Mouse (Mus musculus): Measurements from ENCODE around the gene Il6ra. TPM values are rescaled to one million over a fixed set of nuclear protein-coding genes. Genes with fewer than 3 reads are reported as not detected.

The Il6ra gene
- polyA plus RNA-seq, 1 experiment = 0.97 TPM

DNA sequence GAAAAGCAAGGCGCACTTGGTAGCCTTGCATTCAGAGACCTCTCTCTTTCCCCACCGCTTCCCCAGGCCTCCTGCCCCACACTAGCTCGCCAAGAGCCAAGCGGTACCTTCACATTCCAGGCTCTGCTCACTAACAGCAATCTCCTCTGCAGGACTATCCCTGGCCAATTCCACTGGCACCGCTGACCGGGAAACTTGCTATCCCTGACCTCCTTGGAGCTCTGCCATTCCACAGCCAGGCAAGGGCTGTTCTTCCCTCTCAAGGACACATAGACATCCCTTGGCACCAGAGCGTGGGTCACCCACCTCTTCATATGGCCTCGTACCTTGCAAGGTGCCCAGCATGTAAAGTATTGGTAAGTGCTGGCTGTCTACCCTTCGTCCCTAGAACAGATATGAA, 29.9 kb upstream of the Il6ra start:
- no peak overlapping the region for H3K9ac ChIP-seq (ENCODE audit: low read depth, poor library complexity, severe bottlenecking)
- H3K27ac ChIP-seq (ENCODE audit: insufficient read depth, low read length) = no peak overlapping the region
- H3K9me3 ChIP-seq (replicated peaks; ENCODE audit: control insufficient read depth, insufficient read depth, low read length, poor library complexity, severe bottlenecking) = no peaks in the 10 kb centered on the region
- no peaks in the 10 kb centered on the region for H3K4me1 ChIP-seq (ENCODE audit: control insufficient read depth, insufficient read depth, low read length)
- H3K27me3 ChIP-seq (ENCODE audit: control insufficient read depth, insufficient read depth, low read length, poor library complexity, severe bottlenecking) = no peaks in the 10 kb centered on the region
- no peaks in the 10 kb centered on the region; the same call in 1 of the 2 replicates for H3K36me3 ChIP-seq (ENCODE audit: control insufficient read depth, insufficient read depth, low read length, poor library complexity, severe bottlenecking)
- TF ChIP-seq POLR2A (IDR thresholded peaks at IDR 0.05; ENCODE audit: insufficient read depth, low read length) = no peak
- no peak for TF ChIP-seq CTCF (IDR thresholded peaks at IDR 0.05; ENCODE audit: low read depth, low read length)
- no peak for TF ChIP-seq EP300 (IDR thresholded peaks at IDR 0.05; ENCODE audit: insufficient read depth, low read depth, low read length)
- no peak overlapping the region for H3K4me3 ChIP-seq (ENCODE audit: low read depth, low read length)

DNA sequence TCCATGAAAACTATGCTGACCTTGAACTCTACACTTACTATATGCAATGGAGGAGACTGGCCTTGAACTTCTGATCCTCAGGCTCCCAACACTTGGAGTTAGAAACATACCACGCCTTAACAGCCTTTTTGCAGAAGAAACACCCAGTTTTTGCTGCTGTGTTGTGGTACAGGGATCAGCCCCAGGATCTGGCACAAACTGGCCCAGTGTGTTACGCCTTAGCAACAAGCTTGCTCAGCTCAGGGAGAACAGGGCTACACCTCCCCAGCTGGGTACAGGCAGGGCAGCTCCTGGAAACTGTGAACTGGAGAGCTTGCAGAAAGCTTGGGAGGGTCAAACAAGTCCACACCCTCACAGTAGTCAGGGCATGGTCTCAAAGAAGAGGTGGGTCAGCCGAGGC, 23.5 kb upstream of the Il6ra start:
- no peaks in the 10 kb centered on the region for H3K27me3 ChIP-seq (ENCODE audit: control insufficient read depth, insufficient read depth, low read length, poor library complexity, severe bottlenecking)
- no peaks in the 10 kb centered on the region for H3K36me3 ChIP-seq (ENCODE audit: control insufficient read depth, insufficient read depth, low read length, poor library complexity, severe bottlenecking)
- H3K9me3 ChIP-seq (replicated peaks; ENCODE audit: control insufficient read depth, insufficient read depth, low read length, poor library complexity, severe bottlenecking) = no peaks in the 10 kb centered on the region
- no peaks in the 10 kb centered on the region for H3K4me1 ChIP-seq (ENCODE audit: control insufficient read depth, insufficient read depth, low read length)
- no peak overlapping the region for H3K4me3 ChIP-seq (ENCODE audit: low read depth, low read length)
- H3K27ac ChIP-seq (ENCODE audit: insufficient read depth, low read length) = no peak overlapping the region
- no peak overlapping the region for H3K9ac ChIP-seq (ENCODE audit: low read depth, poor library complexity, severe bottlenecking)
- no peak for TF ChIP-seq POLR2A (IDR thresholded peaks at IDR 0.05; ENCODE audit: insufficient read depth, low read length)
- no peak for TF ChIP-seq CTCF (IDR thresholded peaks at IDR 0.05; ENCODE audit: low read depth, low read length)
- no peak for TF ChIP-seq EP300 (IDR thresholded peaks at IDR 0.05; ENCODE audit: insufficient read depth, low read depth, low read length)

DNA sequence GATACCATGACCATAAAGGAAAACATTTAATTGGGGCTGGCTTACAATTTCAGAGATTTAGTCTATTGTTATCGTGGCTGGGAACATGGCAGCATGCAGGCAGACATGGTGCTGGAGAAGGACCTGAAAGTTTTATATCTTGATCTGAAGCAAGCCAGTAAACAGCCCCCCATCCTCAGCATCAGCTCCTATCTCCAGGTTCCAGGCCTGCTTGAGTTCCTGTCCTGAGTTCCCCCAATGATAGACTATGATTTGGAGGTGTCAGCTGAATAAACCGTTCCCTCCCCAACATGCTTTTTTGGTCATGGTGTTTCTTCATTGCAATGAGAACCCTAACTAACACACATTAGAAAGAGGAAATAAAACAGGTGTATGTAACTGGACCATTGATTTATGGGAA, 19.9 kb upstream of the Il6ra start:
- no peak for TF ChIP-seq POLR2A (IDR thresholded peaks at IDR 0.05; ENCODE audit: insufficient read depth, low read length)
- no peak for TF ChIP-seq EP300 (IDR thresholded peaks at IDR 0.05; ENCODE audit: insufficient read depth, low read depth, low read length)
- TF ChIP-seq CTCF (IDR thresholded peaks at IDR 0.05; ENCODE audit: low read depth, low read length) = no peak

DNA sequence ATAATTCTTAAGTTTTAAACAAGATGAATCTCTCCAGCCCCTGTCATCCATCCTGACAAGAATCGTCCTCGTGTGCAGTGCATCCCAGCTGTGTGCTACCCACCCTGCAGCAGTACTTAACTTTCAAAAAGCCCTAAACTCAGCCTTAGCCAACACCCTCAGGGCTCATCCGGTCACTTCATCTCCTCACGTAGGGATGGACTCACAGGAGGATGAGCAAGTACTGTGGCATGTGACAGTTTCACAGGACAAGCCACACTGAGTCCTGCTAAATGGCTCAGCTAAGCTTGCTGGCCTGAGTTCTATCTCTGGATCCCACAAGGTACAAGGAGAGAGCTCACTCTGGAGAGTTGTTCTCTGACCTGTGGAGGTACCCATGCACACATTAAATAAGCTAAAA, 16.0 kb upstream of the Il6ra start:
- H3K9me3 ChIP-seq (replicated peaks; ENCODE audit: control insufficient read depth, insufficient read depth, low read length, poor library complexity, severe bottlenecking) = no peaks in the 10 kb centered on the region
- H3K36me3 ChIP-seq (ENCODE audit: control insufficient read depth, insufficient read depth, low read length, poor library complexity, severe bottlenecking) = no peaks in the 10 kb centered on the region
- no peak for TF ChIP-seq POLR2A (IDR thresholded peaks at IDR 0.05; ENCODE audit: insufficient read depth, low read length)
- no peak for TF ChIP-seq EP300 (IDR thresholded peaks at IDR 0.05; ENCODE audit: insufficient read depth, low read depth, low read length)
- TF ChIP-seq CTCF (IDR thresholded peaks at IDR 0.05; ENCODE audit: low read depth, low read length) = no peak

More for the DNA sequence above, 19.9 kb upstream of the Il6ra start:
- no peaks in the 10 kb centered on the region for H3K27me3 ChIP-seq (ENCODE audit: control insufficient read depth, insufficient read depth, low read length, poor library complexity, severe bottlenecking)
- H3K4me3 ChIP-seq (ENCODE audit: low read depth, low read length) = no peak overlapping the region
- H3K9ac ChIP-seq (ENCODE audit: low read depth, poor library complexity, severe bottlenecking) = no peak overlapping the region
- H3K4me1 ChIP-seq (ENCODE audit: control insufficient read depth, insufficient read depth, low read length) = no peaks in the 10 kb centered on the region
- no peaks in the 10 kb centered on the region for H3K9me3 ChIP-seq (replicated peaks; ENCODE audit: control insufficient read depth, insufficient read depth, low read length, poor library complexity, severe bottlenecking)
- no peak overlapping the region for H3K27ac ChIP-seq (ENCODE audit: insufficient read depth, low read length)
- H3K36me3 ChIP-seq (ENCODE audit: control insufficient read depth, insufficient read depth, low read length, poor library complexity, severe bottlenecking) = no peaks in the 10 kb centered on the region

DNA sequence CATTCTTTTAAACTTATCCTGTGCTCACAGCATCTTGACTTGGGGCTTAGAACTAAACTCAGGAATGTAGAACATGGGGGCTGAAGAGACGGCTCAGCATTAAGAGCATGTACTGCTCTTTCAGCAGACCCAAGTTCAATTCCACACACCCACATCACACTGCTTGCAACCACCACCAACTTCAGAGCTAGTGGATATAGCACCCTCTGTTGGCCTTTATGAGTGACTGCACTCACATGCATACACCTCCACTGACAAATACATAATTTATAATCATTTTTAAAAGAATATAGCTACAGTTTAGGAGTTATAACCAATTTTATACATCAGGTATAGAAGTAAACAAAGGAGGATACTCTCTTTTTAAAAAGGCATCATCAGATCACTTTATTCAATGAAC, 13.4 kb upstream of the Il6ra start:
- no peak overlapping the region for H3K9ac ChIP-seq (ENCODE audit: low read depth, poor library complexity, severe bottlenecking)
- no peaks in the 10 kb centered on the region for H3K36me3 ChIP-seq (ENCODE audit: control insufficient read depth, insufficient read depth, low read length, poor library complexity, severe bottlenecking)
- no peak overlapping the region for H3K4me3 ChIP-seq (ENCODE audit: low read depth, low read length)
- H3K27me3 ChIP-seq (ENCODE audit: control insufficient read depth, insufficient read depth, low read length, poor library complexity, severe bottlenecking) = no peaks in the 10 kb centered on the region
- no peaks in the 10 kb centered on the region for H3K9me3 ChIP-seq (replicated peaks; ENCODE audit: control insufficient read depth, insufficient read depth, low read length, poor library complexity, severe bottlenecking)
- H3K27ac ChIP-seq (ENCODE audit: insufficient read depth, low read length) = no peak overlapping the region
- TF ChIP-seq CTCF (IDR thresholded peaks at IDR 0.05; ENCODE audit: low read depth, low read length) (peak; percentile 17), POLR2A (IDR thresholded peaks at IDR 0.05; ENCODE audit: insufficient read depth, low read length) (no peak)
- H3K4me1 ChIP-seq (ENCODE audit: control insufficient read depth, insufficient read depth, low read length) = no peaks in the 10 kb centered on the region

More for the DNA sequence above, 16.0 kb upstream of the Il6ra start:
- Histone ChIP-seq H3K27me3 (ENCODE audit: control insufficient read depth, insufficient read depth, low read length, poor library complexity, severe bottlenecking) (no peaks in the 10 kb centered on the region), H3K9ac (ENCODE audit: low read depth, poor library complexity, severe bottlenecking) (no peak overlapping the region), H3K27ac (ENCODE audit: insufficient read depth, low read length) (no peak overlapping the region), H3K4me3 (ENCODE audit: low read depth, low read length) (no peak overlapping the region), H3K4me1 (ENCODE audit: control insufficient read depth, insufficient read depth, low read length) (no peaks in the 10 kb centered on the region)

DNA sequence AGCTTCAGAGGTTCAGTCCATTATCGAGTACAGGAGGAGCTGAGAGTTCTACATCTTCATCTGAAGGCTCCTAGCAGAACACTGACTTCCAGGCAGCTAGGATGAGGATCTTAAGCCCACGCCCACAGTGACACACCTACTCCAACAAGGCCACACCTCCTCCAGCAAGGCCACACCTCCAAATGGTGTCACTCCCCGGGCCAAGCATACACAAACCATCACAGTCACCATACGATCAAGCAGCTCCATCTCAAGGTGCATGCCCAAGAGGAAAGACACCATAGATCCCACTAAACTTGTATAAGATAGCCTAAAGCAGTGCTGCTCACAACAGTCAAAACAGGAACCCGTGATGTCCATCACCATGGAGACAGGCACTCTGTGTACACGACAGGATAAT, 7.7 kb upstream of the Il6ra start:
- H3K27me3 ChIP-seq (ENCODE audit: control insufficient read depth, insufficient read depth, low read length, poor library complexity, severe bottlenecking) = no peaks in the 10 kb centered on the region
- no peak overlapping the region for H3K9ac ChIP-seq (ENCODE audit: low read depth, poor library complexity, severe bottlenecking)
- no peaks in the 10 kb centered on the region for H3K9me3 ChIP-seq (replicated peaks; ENCODE audit: control insufficient read depth, insufficient read depth, low read length, poor library complexity, severe bottlenecking)
- TF ChIP-seq POLR2A (IDR thresholded peaks at IDR 0.05; ENCODE audit: insufficient read depth, low read length) (no peak), CTCF (IDR thresholded peaks at IDR 0.05; ENCODE audit: low read depth, low read length) (no peak), EP300 (IDR thresholded peaks at IDR 0.05; ENCODE audit: insufficient read depth, low read depth, low read length) (no peak)
- H3K36me3 ChIP-seq (ENCODE audit: control insufficient read depth, insufficient read depth, low read length, poor library complexity, severe bottlenecking) = no peaks in the 10 kb centered on the region
- H3K4me1 ChIP-seq (ENCODE audit: control insufficient read depth, insufficient read depth, low read length) = no peaks in the 10 kb centered on the region
- no peak overlapping the region for H3K27ac ChIP-seq (ENCODE audit: insufficient read depth, low read length)
- H3K4me3 ChIP-seq (ENCODE audit: low read depth, low read length) = no peak overlapping the region
